Mouse (Mus musculus): Measurements from ENCODE around the gene Fgfr2. TPM values are rescaled to one million over a fixed set of nuclear protein-coding genes. Genes with fewer than 3 reads are reported as not detected.

Gene Fgfr2
- polyA plus RNA-seq, 1 experiment: 0.17 TPM

DNA sequence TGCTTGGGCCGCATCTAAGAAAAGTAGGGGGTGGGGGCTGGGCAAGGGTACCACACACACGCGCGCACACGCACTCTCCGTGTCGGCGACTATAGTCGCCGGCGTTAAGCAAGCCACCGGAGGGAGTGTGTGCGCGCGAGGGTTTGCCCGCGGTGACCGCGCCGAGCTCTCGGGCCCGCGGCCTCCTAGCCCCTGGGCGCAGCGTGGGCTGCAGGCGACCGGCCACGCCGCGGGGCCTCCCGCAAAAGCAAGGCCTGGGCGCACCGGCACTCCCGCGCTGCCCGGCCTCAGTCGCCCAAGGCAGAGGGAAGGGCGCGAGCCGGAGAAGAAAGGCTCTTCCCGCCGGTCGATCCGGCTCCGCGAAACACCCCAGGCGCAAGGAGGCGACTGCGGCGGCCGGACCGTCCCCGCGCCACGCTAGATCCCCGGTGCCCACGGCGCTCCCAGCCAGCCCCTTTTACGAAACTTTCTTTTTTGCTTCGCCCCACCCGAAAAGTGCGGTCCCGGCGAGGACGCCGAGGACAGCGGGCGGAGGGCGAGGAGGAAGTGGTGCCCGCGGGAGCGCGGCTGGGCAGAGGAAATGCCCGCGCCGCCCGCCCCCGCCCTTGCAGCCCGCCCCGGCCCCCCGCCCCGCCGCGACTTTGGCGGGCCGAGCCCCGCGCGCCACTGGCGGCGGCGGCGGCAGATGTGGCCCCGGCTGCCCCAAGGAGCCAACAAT lies 1.3 kb downstream of the Fgfr2 start:
- Histone ChIP-seq H3K4me2 (ENCODE audit: low read depth) (peak overlapping the region; percentile 76), H3K79me2 (ENCODE audit: control insufficient read depth, insufficient read depth) (peaks cover 48% of the 10 kb centered on the region), H3ac (ENCODE audit: control insufficient read depth, insufficient read length) (peak overlapping the region; percentile 86), H3K27me3 (ENCODE audit: control insufficient read depth, insufficient read depth, insufficient read length) (no peaks in the 10 kb centered on the region), H3K4me3 (peak overlapping the region; percentile 45), H3K36me3 (ENCODE audit: control insufficient read depth, insufficient read depth) (no peaks in the 10 kb centered on the region)
- TF ChIP-seq MYOD1 (IDR thresholded peaks at IDR 0.05; ENCODE audit: control insufficient read depth in 1 of 3, insufficient read length in 2 of 3, low read depth in 2 of 3): no peak
- TF ChIP-seq SRF (IDR thresholded peaks at IDR 0.05; ENCODE audit: control insufficient read depth, insufficient read length, low read depth): no peak
- no peak for TF ChIP-seq MAX (IDR thresholded peaks at IDR 0.05; ENCODE audit: low read depth)
- TF ChIP-seq TCF12 (IDR thresholded peaks at IDR 0.05; ENCODE audit: insufficient read depth, poor library complexity, severe bottlenecking): no peak
- no peak for TF ChIP-seq E2F4 (IDR thresholded peaks at IDR 0.05; ENCODE audit: insufficient read depth)
- no peak for TF ChIP-seq MYOG (IDR thresholded peaks at IDR 0.05; ENCODE audit: control insufficient read depth in 1 of 3, insufficient read depth in 1 of 3, insufficient read length in 2 of 3, low read depth in 2 of 3)
- TF ChIP-seq TCF3 (IDR thresholded peaks at IDR 0.05; ENCODE audit: insufficient read length, low read depth): no peak
- TF ChIP-seq POLR2AphosphoS2 (IDR thresholded peaks at IDR 0.05; ENCODE audit: insufficient read length, low read depth): peak; percentile 43
- TF ChIP-seq CEBPB (IDR thresholded peaks at IDR 0.05; ENCODE audit: insufficient read depth, poor library complexity, severe bottlenecking): no peak
- no peak for TF ChIP-seq REST (IDR thresholded peaks at IDR 0.05; ENCODE audit: insufficient read depth, insufficient read length)
- peak; percentile 30 for TF ChIP-seq POLR2A (IDR thresholded peaks at IDR 0.05; ENCODE audit: insufficient read length, low read depth)
- no peak for TF ChIP-seq USF1 (IDR thresholded peaks at IDR 0.05; ENCODE audit: low read depth)

DNA sequence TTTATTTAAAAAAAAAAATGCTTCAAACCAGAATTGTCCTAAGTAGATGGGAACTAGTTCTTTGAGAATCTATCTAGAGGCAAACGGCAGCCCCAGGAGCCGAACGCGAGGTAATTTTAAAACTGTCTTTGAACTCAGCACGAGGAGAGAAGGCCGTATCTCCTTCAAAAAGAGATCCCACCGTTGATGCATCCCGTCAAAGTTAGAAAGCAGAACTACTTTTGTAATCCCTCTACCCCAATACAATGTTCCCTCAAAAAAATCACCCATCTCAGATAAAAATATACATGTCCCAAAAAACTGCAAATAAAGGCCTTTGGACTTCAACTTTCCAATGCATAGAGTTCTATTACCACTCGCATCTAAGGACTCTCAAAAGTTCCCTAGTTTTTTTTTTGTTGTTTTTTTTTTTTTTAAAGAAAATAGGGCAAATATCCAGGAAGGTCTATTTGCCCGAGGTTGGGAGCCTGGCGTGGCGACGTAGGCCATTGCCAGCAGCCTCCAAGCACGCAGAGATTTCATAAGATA lies 2.0 kb downstream of the Fgfr2 start:
- Histone ChIP-seq H3K36me3 (ENCODE audit: control insufficient read depth, insufficient read depth) (no peaks in the 10 kb centered on the region), H3K79me2 (ENCODE audit: control insufficient read depth, insufficient read depth) (peaks cover 54% of the 10 kb centered on the region), H3K27me3 (ENCODE audit: control insufficient read depth, insufficient read depth, insufficient read length) (no peaks in the 10 kb centered on the region), H3K4me2 (ENCODE audit: low read depth) (peak overlapping the region; percentile 76), H3K4me3 (peak overlapping the region; percentile 45), H3ac (ENCODE audit: control insufficient read depth, insufficient read length) (peak overlapping the region; percentile 86)
- TF ChIP-seq REST (IDR thresholded peaks at IDR 0.05; ENCODE audit: insufficient read depth, insufficient read length) (no peak), MYOD1 (IDR thresholded peaks at IDR 0.05; ENCODE audit: control insufficient read depth in 1 of 3, insufficient read length in 2 of 3, low read depth in 2 of 3) (no peak), CEBPB (IDR thresholded peaks at IDR 0.05; ENCODE audit: insufficient read depth, poor library complexity, severe bottlenecking) (no peak), TCF3 (IDR thresholded peaks at IDR 0.05; ENCODE audit: insufficient read length, low read depth) (no peak), E2F4 (IDR thresholded peaks at IDR 0.05; ENCODE audit: insufficient read depth) (no peak), MAX (IDR thresholded peaks at IDR 0.05; ENCODE audit: low read depth) (no peak), SRF (IDR thresholded peaks at IDR 0.05; ENCODE audit: control insufficient read depth, insufficient read length, low read depth) (no peak), POLR2A (IDR thresholded peaks at IDR 0.05; ENCODE audit: insufficient read length, low read depth) (no peak), USF1 (IDR thresholded peaks at IDR 0.05; ENCODE audit: low read depth) (no peak), TCF12 (IDR thresholded peaks at IDR 0.05; ENCODE audit: insufficient read depth, poor library complexity, severe bottlenecking) (no peak), POLR2AphosphoS2 (IDR thresholded peaks at IDR 0.05; ENCODE audit: insufficient read length, low read depth) (no peak), MYOG (IDR thresholded peaks at IDR 0.05; ENCODE audit: control insufficient read depth in 1 of 3, insufficient read depth in 1 of 3, insufficient read length in 2 of 3, low read depth in 2 of 3) (no peak)

DNA sequence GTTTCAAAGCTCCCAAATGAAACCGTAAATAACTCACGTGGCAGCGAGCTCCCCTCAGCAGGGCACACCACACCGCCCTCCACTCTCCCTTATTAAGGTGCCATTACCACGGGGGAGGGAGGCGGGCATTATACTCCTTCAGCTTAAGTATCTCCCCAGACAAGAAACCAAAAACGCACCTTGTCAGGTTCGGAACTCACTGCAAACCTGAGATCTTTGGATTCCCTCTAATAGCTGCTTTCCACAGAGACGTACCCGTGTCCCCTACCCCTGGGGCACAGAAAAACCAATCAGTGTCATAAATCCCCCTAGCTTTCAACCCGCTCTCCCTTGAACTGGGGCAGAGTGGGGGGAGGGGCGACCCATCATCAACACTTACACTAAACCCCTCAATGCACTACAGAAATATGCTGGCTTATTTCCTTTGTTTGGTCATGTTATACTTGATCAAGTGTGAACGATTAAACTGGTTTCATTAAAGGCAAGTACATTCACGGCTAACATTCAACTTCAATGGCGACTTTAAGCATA lies 2.9 kb downstream of the Fgfr2 start:
- H3K36me3 ChIP-seq (ENCODE audit: control insufficient read depth, insufficient read depth): no peaks in the 10 kb centered on the region
- TF ChIP-seq MAX (IDR thresholded peaks at IDR 0.05; ENCODE audit: low read depth) (no peak), SRF (IDR thresholded peaks at IDR 0.05; ENCODE audit: control insufficient read depth, insufficient read length, low read depth) (no peak), MYOG (IDR thresholded peaks at IDR 0.05; ENCODE audit: control insufficient read depth in 1 of 3, insufficient read depth in 1 of 3, insufficient read length in 2 of 3, low read depth in 2 of 3) (no peak), MYOD1 (IDR thresholded peaks at IDR 0.05; ENCODE audit: control insufficient read depth in 1 of 3, insufficient read length in 2 of 3, low read depth in 2 of 3) (no peak), E2F4 (IDR thresholded peaks at IDR 0.05; ENCODE audit: insufficient read depth) (no peak), TCF12 (IDR thresholded peaks at IDR 0.05; ENCODE audit: insufficient read depth, poor library complexity, severe bottlenecking) (no peak), TCF3 (IDR thresholded peaks at IDR 0.05; ENCODE audit: insufficient read length, low read depth) (no peak), CEBPB (IDR thresholded peaks at IDR 0.05; ENCODE audit: insufficient read depth, poor library complexity, severe bottlenecking) (no peak), POLR2A (IDR thresholded peaks at IDR 0.05; ENCODE audit: insufficient read length, low read depth) (no peak), REST (IDR thresholded peaks at IDR 0.05; ENCODE audit: insufficient read depth, insufficient read length) (no peak), USF1 (IDR thresholded peaks at IDR 0.05; ENCODE audit: low read depth) (no peak), POLR2AphosphoS2 (IDR thresholded peaks at IDR 0.05; ENCODE audit: insufficient read length, low read depth) (no peak)
- peaks cover 63% of the 10 kb centered on the region for H3K79me2 ChIP-seq (ENCODE audit: control insufficient read depth, insufficient read depth)
- peak overlapping the region; percentile 45 for H3K4me3 ChIP-seq
- no peaks in the 10 kb centered on the region for H3K27me3 ChIP-seq (ENCODE audit: control insufficient read depth, insufficient read depth, insufficient read length)
- no peak overlapping the region for H3ac ChIP-seq (ENCODE audit: control insufficient read depth, insufficient read length)
- H3K4me2 ChIP-seq (ENCODE audit: low read depth): peak overlapping the region; percentile 76

DNA sequence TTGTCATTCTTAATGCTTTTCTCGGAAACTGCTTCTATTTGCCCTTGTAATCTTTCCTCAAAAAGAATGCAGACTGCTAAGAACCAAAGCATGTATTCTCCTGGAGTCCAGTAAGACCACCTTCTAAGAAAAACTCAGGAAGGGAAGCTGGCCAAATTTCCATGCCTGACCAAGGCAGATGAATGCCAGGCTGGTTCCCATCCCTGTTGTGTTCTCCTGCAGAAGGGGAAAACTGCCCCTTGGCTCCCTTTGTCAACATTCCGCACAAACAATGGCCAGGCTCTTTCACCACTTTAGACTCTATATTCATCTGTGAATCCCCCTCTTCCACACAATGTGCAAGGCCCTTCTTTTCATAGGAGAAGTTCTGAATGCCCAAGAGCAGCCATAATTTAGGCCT lies 5.3 kb downstream of the Fgfr2 start:
- Histone ChIP-seq H3ac (ENCODE audit: control insufficient read depth, insufficient read length) (no peak overlapping the region), H3K4me2 (ENCODE audit: low read depth) (no peak overlapping the region), H3K79me2 (ENCODE audit: control insufficient read depth, insufficient read depth) (peaks cover 84% of the 10 kb centered on the region), H3K27me3 (ENCODE audit: control insufficient read depth, insufficient read depth, insufficient read length) (no peaks in the 10 kb centered on the region), H3K4me3 (no peak overlapping the region), H3K36me3 (ENCODE audit: control insufficient read depth, insufficient read depth) (no peaks in the 10 kb centered on the region)
- TF ChIP-seq CEBPB (IDR thresholded peaks at IDR 0.05; ENCODE audit: insufficient read depth, poor library complexity, severe bottlenecking): no peak
- TF ChIP-seq SRF (IDR thresholded peaks at IDR 0.05; ENCODE audit: control insufficient read depth, insufficient read length, low read depth): no peak
- no peak for TF ChIP-seq TCF12 (IDR thresholded peaks at IDR 0.05; ENCODE audit: insufficient read depth, poor library complexity, severe bottlenecking)
